Mouse (Mus musculus): ENCODE measurements at regions not wholly inside any gene's neighbourhood (a gene's known extent, or its start where the extent isn't known, plus 50 kb on each side); places are given as distances from the start of the nearest gene placed in this dataset.

GRCm38 (mm10) chr12:9278735-9279134 is 248.9 kb downstream of the Ttc32 start:
- no peaks in the 10 kb centered on the region for H3K4me1 ChIP-seq (ENCODE audit: insufficient read depth, low read length)
- no peaks in the 10 kb centered on the region for H3K9me3 ChIP-seq (ENCODE audit: low read length)
- TF ChIP-seq CTCF (IDR thresholded peaks at IDR 0.05), result no peak
- H3K4me3 ChIP-seq (ENCODE audit: low read depth, low read length), result no peak overlapping the region
- ATAC-seq (ENCODE audit: low FRiP score) (no peak), DNase-seq (ENCODE audit: low spot score) (no peak)
- no peaks in the 10 kb centered on the region for H3K36me3 ChIP-seq (ENCODE audit: insufficient read depth, low read length)
- no peaks in the 10 kb centered on the region for H3K27me3 ChIP-seq (ENCODE audit: insufficient read depth, low read length)
- no peak overlapping the region for H3K4me2 ChIP-seq (ENCODE audit: low read depth, low read length, poor library complexity, severe bottlenecking)
- H3K27ac ChIP-seq (ENCODE audit: low read depth, low read length), result no peak overlapping the region
- WGBS, result 19% methylated on average over 5 of the region's 5 CpGs
- no peak overlapping the region for H3K9ac ChIP-seq (replicated peaks; ENCODE audit: low read length, poor library complexity, severe bottlenecking)

GRCm38 (mm10) chr12:9279893-9280605 is 250.3 kb downstream of the Ttc32 start:
- ATAC-seq (ENCODE audit: low FRiP score) (no peak), DNase-seq (ENCODE audit: low spot score) (no peak)
- no peak overlapping the region for H3K4me3 ChIP-seq (ENCODE audit: low read depth, low read length)
- H3K9ac ChIP-seq (replicated peaks; ENCODE audit: low read length, poor library complexity, severe bottlenecking), result no peak overlapping the region
- no peaks in the 10 kb centered on the region for H3K4me1 ChIP-seq (ENCODE audit: insufficient read depth, low read length)
- H3K27ac ChIP-seq (ENCODE audit: low read depth, low read length), result no peak overlapping the region
- 48% methylated on average over 5 of the region's 5 CpGs for WGBS
- H3K27me3 ChIP-seq (ENCODE audit: insufficient read depth, low read length), result no peaks in the 10 kb centered on the region
- H3K36me3 ChIP-seq (ENCODE audit: insufficient read depth, low read length), result no peaks in the 10 kb centered on the region
- TF ChIP-seq CTCF (IDR thresholded peaks at IDR 0.05), result no peak
- no peaks in the 10 kb centered on the region for H3K9me3 ChIP-seq (ENCODE audit: low read length)
- no peak overlapping the region for H3K4me2 ChIP-seq (ENCODE audit: low read depth, low read length, poor library complexity, severe bottlenecking)

GRCm38 (mm10) chr12:9287271-9287670 is 257.5 kb downstream of the Ttc32 start:
- 83% methylated on average over 2 of the region's 2 CpGs for WGBS
- ATAC-seq (ENCODE audit: low FRiP score), result no peak
- H3K4me2 ChIP-seq (ENCODE audit: low read depth, low read length, poor library complexity, severe bottlenecking), result no peak overlapping the region
- H3K4me3 ChIP-seq (ENCODE audit: low read depth, low read length), result no peak overlapping the region
- no peak for TF ChIP-seq CTCF (IDR thresholded peaks at IDR 0.05)
- H3K27ac ChIP-seq (ENCODE audit: low read depth, low read length), result no peak overlapping the region
- no peaks in the 10 kb centered on the region for H3K36me3 ChIP-seq (ENCODE audit: insufficient read depth, low read length)
- no peaks in the 10 kb centered on the region for H3K27me3 ChIP-seq (ENCODE audit: insufficient read depth, low read length)
- DNase-seq (ENCODE audit: low spot score), result no peak
- no peak overlapping the region for H3K9ac ChIP-seq (replicated peaks; ENCODE audit: low read length, poor library complexity, severe bottlenecking)
- H3K4me1 ChIP-seq (ENCODE audit: insufficient read depth, low read length), result no peaks in the 10 kb centered on the region
- no peaks in the 10 kb centered on the region for H3K9me3 ChIP-seq (ENCODE audit: low read length)

GRCm38 (mm10) chr12:9292656-9293055 is 262.9 kb downstream of the Ttc32 start:
- DNase-seq (ENCODE audit: low spot score) (no peak), ATAC-seq (ENCODE audit: low FRiP score) (no peak)
- Histone ChIP-seq H3K9me3 (ENCODE audit: low read length) (no peaks in the 10 kb centered on the region), H3K4me2 (ENCODE audit: low read depth, low read length, poor library complexity, severe bottlenecking) (no peak overlapping the region), H3K4me1 (ENCODE audit: insufficient read depth, low read length) (no peaks in the 10 kb centered on the region), H3K9ac (replicated peaks; ENCODE audit: low read length, poor library complexity, severe bottlenecking) (no peak overlapping the region), H3K36me3 (ENCODE audit: insufficient read depth, low read length) (no peaks in the 10 kb centered on the region), H3K4me3 (ENCODE audit: low read depth, low read length) (no peak overlapping the region), H3K27me3 (ENCODE audit: insufficient read depth, low read length) (no peaks in the 10 kb centered on the region), H3K27ac (ENCODE audit: low read depth, low read length) (no peak overlapping the region)
- no peak for TF ChIP-seq CTCF (IDR thresholded peaks at IDR 0.05)

GRCm38 (mm10) chr12:9295211-9295610 is 265.4 kb downstream of the Ttc32 start:
- no peak for ATAC-seq (ENCODE audit: low FRiP score)
- Histone ChIP-seq H3K9ac (replicated peaks; ENCODE audit: low read length, poor library complexity, severe bottlenecking) (no peak overlapping the region), H3K27me3 (ENCODE audit: insufficient read depth, low read length) (no peaks in the 10 kb centered on the region), H3K4me3 (ENCODE audit: low read depth, low read length) (no peak overlapping the region), H3K4me1 (ENCODE audit: insufficient read depth, low read length) (no peaks in the 10 kb centered on the region), H3K27ac (ENCODE audit: low read depth, low read length) (no peak overlapping the region), H3K4me2 (ENCODE audit: low read depth, low read length, poor library complexity, severe bottlenecking) (no peak overlapping the region), H3K9me3 (ENCODE audit: low read length) (no peaks in the 10 kb centered on the region), H3K36me3 (ENCODE audit: insufficient read depth, low read length) (no peaks in the 10 kb centered on the region)
- no peak for DNase-seq (ENCODE audit: low spot score)
- WGBS, result 93% methylated on average over 3 of the region's 3 CpGs
- TF ChIP-seq CTCF (IDR thresholded peaks at IDR 0.05), result no peak

- Histone ChIP-seq H3K9ac (replicated peaks; ENCODE audit: low read length, poor library complexity, severe bottlenecking) (no peak overlapping the region), H3K36me3 (ENCODE audit: insufficient read depth, low read length) (no peaks in the 10 kb centered on the region), H3K27me3 (ENCODE audit: insufficient read depth, low read length) (no peaks in the 10 kb centered on the region), H3K4me1 (ENCODE audit: insufficient read depth, low read length) (no peaks in the 10 kb centered on the region), H3K4me2 (ENCODE audit: low read depth, low read length, poor library complexity, severe bottlenecking) (no peak overlapping the region), H3K4me3 (ENCODE audit: low read depth, low read length) (no peak overlapping the region), H3K9me3 (ENCODE audit: low read length) (no peaks in the 10 kb centered on the region), H3K27ac (ENCODE audit: low read depth, low read length) (no peak overlapping the region)
- DNase-seq (ENCODE audit: low spot score), result no peak
- no peak for TF ChIP-seq CTCF (IDR thresholded peaks at IDR 0.05)
- ATAC-seq (ENCODE audit: low FRiP score), result no peak
- WGBS, result 56% methylated on average over 5 of the region's 5 CpGs
These were observed 269.3 kb downstream of the Ttc32 start for GRCm38 (mm10) chr12:9298848-9299655.
